ENCODE assay signal across 24 mouse cellular contexts in genomic region chr11:121625007-121625406, GRCm38 (mm10). TPM values are rescaled to one million over a fixed set of nuclear protein-coding genes. Genes with fewer than 3 reads are reported as not detected.
"Had no signal": no experiment of that assay in that cellular context is flagged by ENCODE, and none has a peak within 500 bp of the region (broad histone marks: within the 10 kb centered on the region; RNA-seq: fewer than 3 reads in every experiment).

No protein-coding gene starts in this region.

- H3K4me3 ChIP-seq: embryonic facial prominence, embryonic 10.5 days; embryonic facial prominence, embryonic 12.5 days; embryonic facial prominence, embryonic 13.5 days; embryonic facial prominence, embryonic 15.5 days; erythroblast, embryonic 14.5 days; forebrain, embryonic 10.5 days; forebrain, embryonic 12.5 days; forebrain, embryonic 13.5 days; forebrain, embryonic 15.5 days; gastrocnemius, adult 2 months; heart, adult 2 months; heart, embryonic 10.5 days had no signal

- H3K9ac ChIP-seq: embryonic facial prominence, embryonic 12.5 days; embryonic facial prominence, embryonic 13.5 days; embryonic facial prominence, embryonic 15.5 days; forebrain, embryonic 12.5 days; forebrain, embryonic 13.5 days; forebrain, embryonic 15.5 days; forebrain, postnatal 0 days had no signal

- H3K9me3 ChIP-seq: embryonic facial prominence, embryonic 10.5 days; embryonic facial prominence, embryonic 12.5 days; embryonic facial prominence, embryonic 13.5 days; embryonic facial prominence, embryonic 15.5 days; forebrain, embryonic 10.5 days; forebrain, embryonic 12.5 days; forebrain, embryonic 13.5 days; forebrain, embryonic 15.5 days; heart, embryonic 10.5 days had no signal

- DNase-seq: cerebellum, postnatal 10 days; cerebellum, postnatal 14 days; cerebellum, postnatal 25 days; cerebellum, postnatal 36 days; embryo, embryonic 11 days; forebrain, postnatal 0 days; gastrocnemius, adult 2 months; gastrocnemius, postnatal 10 days; gastrocnemius, postnatal 14 days; gastrocnemius, postnatal 25 days; gastrocnemius, postnatal 36 days; heart, adult 11 months; heart, adult 18-20 months; heart, adult 2 months had no signal

- H3K27ac ChIP-seq: embryonic facial prominence, embryonic 10.5 days; embryonic facial prominence, embryonic 12.5 days; embryonic facial prominence, embryonic 13.5 days; embryonic facial prominence, embryonic 15.5 days; forebrain, embryonic 10.5 days; forebrain, embryonic 12.5 days; forebrain, embryonic 13.5 days; forebrain, embryonic 15.5 days; gastrocnemius, adult 2 months; heart, adult 2 months; heart, embryonic 10.5 days had no signal

- H3K27me3 ChIP-seq: embryonic facial prominence, embryonic 12.5 days; embryonic facial prominence, embryonic 13.5 days; embryonic facial prominence, embryonic 15.5 days; forebrain, embryonic 12.5 days; forebrain, embryonic 13.5 days; forebrain, embryonic 15.5 days had no signal

- H3K4me1 ChIP-seq: embryonic facial prominence, embryonic 10.5 days; embryonic facial prominence, embryonic 12.5 days; embryonic facial prominence, embryonic 13.5 days; embryonic facial prominence, embryonic 15.5 days; forebrain, embryonic 10.5 days; forebrain, embryonic 12.5 days; forebrain, embryonic 13.5 days; forebrain, embryonic 15.5 days had no signal

- H3K4me2 ChIP-seq: embryonic facial prominence, embryonic 12.5 days; embryonic facial prominence, embryonic 13.5 days; embryonic facial prominence, embryonic 15.5 days; forebrain, embryonic 12.5 days; forebrain, embryonic 13.5 days; forebrain, embryonic 15.5 days had no signal

RNA-seq across cellular contexts. Expression of gene B3gntl1, which starts 47.9 kb away (rescaled TPM):
- polyA plus RNA-seq: erythroblast, embryonic 14.5 days had no signal
